Mouse (Mus musculus) hindbrain, embryonic 10.5 days (tissue): ENCODE measurements around the gene Pus10. TPM values are rescaled to one million over a fixed set of nuclear protein-coding genes. Genes with fewer than 3 reads are reported as not detected.

Source experiments
- DNase-seq: peaks from one replicate; pipeline ENCODE4 v3.0.0-alpha.2; 2017; ENCODE audit warnings: low spot score
- H3K27ac ChIP-seq: fragments of 300-500 bp; sonication (generic); 2 replicates; pipeline ENCODE4 v1.5.1; 2016; ENCODE audit warnings: mild to moderate bottlenecking, moderate library complexity
- H3K27me3 ChIP-seq: fragments of 300-500 bp; sonication (generic); 2 replicates; pipeline ENCODE4 v1.6.1; 2016; ENCODE audit warnings: mild to moderate bottlenecking; ENCODE audit not compliant: poor library complexity, insufficient read depth, severe bottlenecking
- H3K36me3 ChIP-seq: fragments of 300-500 bp; sonication (generic); 2 replicates; pipeline ENCODE4 v1.6.1; 2016; ENCODE audit warnings: mild to moderate bottlenecking, moderate library complexity
- H3K4me1 ChIP-seq: fragments of 300-500 bp; sonication (generic); replicated peaks from 2 replicates; pipeline ENCODE4 v1.6.1; 2016; ENCODE audit warnings: mild to moderate bottlenecking
- H3K4me3 ChIP-seq: fragments of 300-500 bp; sonication (generic); 2 replicates; pipeline ENCODE4 v1.5.1; 2016; ENCODE audit warnings: mild to moderate bottlenecking, moderate library complexity
- H3K9me3 ChIP-seq: fragments of 300-500 bp; sonication (generic); 2 replicates; pipeline ENCODE4 v1.6.1; 2016; ENCODE audit warnings: mild to moderate bottlenecking, moderate library complexity
- WGBS: fragments of 180-500 bp; shearing (Covaris S2); methylation state at CpG from one replicate; pipeline ENCODE4 v1.1.7; 2016; 5-methylcytosine and 5-hydroxymethylcytosine counted together
- polyA plus RNA-seq: library from polyadenylated mRNA; unstranded; fragments of >200 nt; fragmentation: Nextera tagmentation; extraction: Ambion mirVana; gene quantifications from 2 replicates; pipeline ENCODE4 v1.2.1, GENCODE M21; 2016

Gene Pus10
- polyA plus RNA-seq, 1 experiment from 2014 or later: 17.7 TPM

DNA sequence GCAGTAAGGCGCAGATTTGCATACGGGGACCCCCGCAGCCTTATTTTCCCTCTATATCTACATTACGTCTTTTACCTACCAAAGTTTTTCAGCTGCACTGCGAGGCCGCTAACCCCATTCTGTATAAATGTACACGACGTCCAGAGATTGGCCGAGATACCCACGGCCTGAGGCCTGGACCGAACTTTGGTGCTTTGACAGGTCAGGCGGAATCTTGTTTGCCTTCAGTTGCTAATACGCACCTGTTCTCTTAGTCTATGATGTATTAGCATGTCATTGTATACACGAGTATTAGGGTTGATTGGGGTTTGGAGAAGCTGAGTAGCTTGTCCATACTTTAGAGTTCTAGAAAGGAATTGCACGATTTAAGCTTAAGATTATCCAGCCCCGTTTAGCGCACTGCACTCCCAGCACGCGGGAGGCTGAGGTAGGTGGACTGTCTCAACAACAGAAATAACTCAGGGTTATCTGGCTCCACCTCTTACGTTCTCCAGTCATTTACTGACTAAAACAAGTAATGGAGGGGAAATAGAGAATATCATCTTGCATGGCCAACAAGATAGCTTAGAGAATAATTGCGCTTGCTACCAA is 106.1 kb downstream of the Pus10 start:
- Histone ChIP-seq H3K36me3 (no peaks in the 10 kb centered on the region), H3K4me1 (peaks cover 12% of the 10 kb centered on the region), H3K4me3 (peak overlapping the region; percentile 80), H3K27me3 (peaks cover 21% of the 10 kb centered on the region), H3K27ac (peak overlapping the region; percentile 94), H3K9me3 (peaks cover 5% of the 10 kb centered on the region; the same call in 1 of the 2 replicates)
- no peak for DNase-seq
- WGBS: 5% methylated on average over 21 of the region's 21 CpGs

DNA sequence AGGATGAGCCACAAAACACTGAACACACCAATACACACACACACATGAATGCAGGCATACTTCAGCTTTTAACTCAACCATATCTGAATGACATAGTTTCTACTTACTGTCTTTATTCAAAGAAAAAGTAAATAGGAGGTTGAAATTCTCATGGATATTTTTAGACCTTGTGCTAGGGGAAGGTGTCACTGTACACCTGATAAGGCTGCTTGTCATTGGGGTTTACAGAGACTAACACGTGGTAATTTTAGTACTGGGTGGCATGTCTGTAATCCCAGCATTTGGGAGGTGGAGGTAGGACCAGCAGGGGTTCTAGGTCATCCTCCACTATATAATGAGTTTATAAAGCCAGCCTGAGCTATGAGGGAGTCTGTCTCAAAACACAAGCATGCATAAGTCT is 107.0 kb downstream of the Pus10 start:
- Histone ChIP-seq H3K4me1 (peaks cover 12% of the 10 kb centered on the region), H3K9me3 (peaks cover 5% of the 10 kb centered on the region; the same call in 1 of the 2 replicates), H3K27ac (no peak overlapping the region), H3K36me3 (no peaks in the 10 kb centered on the region), H3K27me3 (peaks cover 21% of the 10 kb centered on the region), H3K4me3 (no peak overlapping the region)
- no peak for DNase-seq
- 22% methylated on average over 1 of the region's 1 CpGs for WGBS

DNA sequence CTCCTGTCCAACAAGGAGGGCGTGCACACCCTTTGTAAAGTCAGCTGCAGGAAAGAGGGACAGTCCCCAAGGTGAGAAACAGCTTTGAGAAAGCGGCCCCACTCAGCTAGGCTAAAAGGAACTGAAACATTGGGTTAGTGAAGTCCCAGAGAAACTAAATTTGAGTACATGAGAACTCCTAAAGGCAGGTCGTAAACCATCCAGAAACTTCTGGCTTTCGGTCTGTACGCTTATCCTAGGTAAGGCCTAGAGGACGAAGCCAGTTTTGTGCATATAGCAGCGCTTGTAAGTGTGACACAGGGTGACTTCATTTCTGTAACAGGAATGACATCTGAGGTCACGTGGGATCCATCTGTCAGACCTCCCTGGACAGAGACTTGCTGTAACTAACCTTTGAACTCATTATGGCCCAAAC is 113.3 kb downstream of the Pus10 start:
- no peak overlapping the region for H3K27ac ChIP-seq
- peaks cover 3% of the 10 kb centered on the region; the same call in 1 of the 2 replicates for H3K9me3 ChIP-seq
- no peaks in the 10 kb centered on the region for H3K36me3 ChIP-seq
- H3K27me3 ChIP-seq: no peaks in the 10 kb centered on the region
- no peak for DNase-seq
- no peak overlapping the region for H3K4me3 ChIP-seq
- WGBS: 84% methylated on average over 8 of the region's 8 CpGs
- H3K4me1 ChIP-seq: no peaks in the 10 kb centered on the region

DNA sequence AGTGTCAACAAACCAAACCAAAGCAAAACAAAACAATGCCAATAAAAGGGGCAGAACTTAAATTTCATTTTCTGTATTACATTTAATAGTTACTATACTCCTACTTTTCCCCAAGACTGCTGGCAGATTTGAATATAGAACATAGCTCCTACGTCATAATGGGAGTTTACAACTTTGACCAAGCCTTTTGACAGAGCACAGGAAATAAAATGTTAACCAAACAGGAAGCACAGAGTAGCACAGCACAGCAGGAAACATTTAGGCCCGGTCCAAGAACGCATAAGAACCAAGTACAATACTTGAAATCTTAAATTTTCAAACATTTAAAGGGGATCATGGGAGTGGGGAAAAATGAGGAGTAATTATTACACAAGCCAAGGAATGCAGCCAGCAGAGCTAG is 116.6 kb downstream of the Pus10 start:
- Histone ChIP-seq H3K4me3 (no peak overlapping the region), H3K9me3 (no peaks in the 10 kb centered on the region), H3K27me3 (no peaks in the 10 kb centered on the region), H3K27ac (no peak overlapping the region), H3K4me1 (no peaks in the 10 kb centered on the region), H3K36me3 (no peaks in the 10 kb centered on the region)
- 84% methylated on average over 3 of the region's 3 CpGs for WGBS
- no peak for DNase-seq

Other genes with a start within 250 kb of the Pus10 start
- 114 and 131 TPM in 2 replicates for gene Ahsa2, start 167.6 kb upstream of the Pus10 start, polyA plus RNA-seq
- gene 1700093K21Rik, start 144.5 kb upstream of the Pus10 start, polyA plus RNA-seq: not detected in 2 replicates
- gene 0610010F05Rik, start 32.0 kb upstream of the Pus10 start, polyA plus RNA-seq: 41.7 and 50.7 TPM in 2 replicates
- 28.8 and 37.8 TPM in 2 replicates for gene Pex13, start 285 bp downstream of the Pus10 start, polyA plus RNA-seq
- 0.35 and 0.58 TPM in 2 replicates for gene Rel, start 105.3 kb downstream of the Pus10 start, polyA plus RNA-seq
- 17.2 and 17.5 TPM in 2 replicates for gene Papolg, start 229.6 kb downstream of the Pus10 start, polyA plus RNA-seq